Mouse (Mus musculus) mouse embryonic stem cell (cell line): ENCODE data around the gene Taar4.

ENCODE experiments used
- in situ Hi-C, 2 experiments: fragments of 300-500 bp; cut with MboI; formaldehyde crosslinking; loops; 1 replicate in 1 of 2; 3 replicates in 1 of 2; pipeline ENCODE4 v1.14.3; 2019 to 2020; ENCODE audit warnings: low sequenced_read_pairs in 2 of 2, low pct_unique_long_range_greater_than_20kb in 1 of 2, mixed read lengths in 1 of 2; ENCODE audit not compliant: unreplicated experiment in 1 of 2

Taar4 gene

GRCm38 (mm10) chr10:23960444-23960915 lies at the start of gene Taar4:
Gene Taar4 (plus strand): TSS chr10:23960494.
- in situ Hi-C loops = no loop called here

- in situ Hi-C loops = no loop called here
These were observed 40.2 kb upstream of the Taar4 start, which contains the start of gene Taar1 for GRCm38 (mm10) chr10:23920056-23920455. Gene Taar1 (plus strand): TSS chr10:23920356.

GRCm38 (mm10) chr10:23922468-23922867 lies 37.8 kb upstream of the Taar4 start:
- in situ Hi-C loops = no loop called here

DNA sequence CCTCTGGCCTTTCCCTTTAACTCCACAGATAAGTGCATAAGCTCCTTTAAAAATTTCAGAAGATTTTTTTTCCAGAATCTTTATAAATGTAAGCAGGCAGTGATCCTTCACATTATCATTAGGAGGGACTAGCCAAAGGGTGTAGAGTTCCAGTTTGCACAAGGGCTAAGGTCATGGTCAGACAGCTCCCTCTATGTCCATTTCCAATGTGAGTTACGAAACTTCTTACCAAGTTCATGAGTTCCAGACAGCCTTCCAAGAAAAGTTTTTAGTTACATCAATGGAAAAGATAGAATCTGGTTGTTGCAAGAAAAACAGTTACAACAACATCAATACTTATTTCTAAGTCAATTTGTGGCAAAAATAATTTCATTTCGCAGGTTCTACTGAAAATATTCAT lies 36.4 kb upstream of the Taar4 start:
- in situ Hi-C loops = no loop called here

DNA sequence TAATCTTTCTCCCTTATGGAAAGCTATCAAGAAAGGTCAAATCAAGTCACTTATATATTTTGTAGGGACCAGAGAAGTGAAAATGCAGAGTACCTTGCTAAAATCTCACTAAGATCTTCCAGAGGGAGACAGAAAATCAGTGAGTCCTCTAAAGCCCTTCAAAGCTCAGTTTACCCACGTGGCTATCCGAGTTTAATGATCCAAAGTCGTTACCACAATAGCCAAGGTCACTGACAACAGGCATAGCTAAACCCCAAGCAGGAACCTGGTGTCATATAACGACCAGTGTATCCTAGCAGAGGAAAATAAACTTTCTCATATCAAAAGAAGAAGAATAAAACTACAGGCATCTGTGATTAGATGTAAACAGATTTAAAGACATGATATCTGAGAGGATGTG lies 22.7 kb upstream of the Taar4 start:
- in situ Hi-C loops = no loop called here

GRCm38 (mm10) chr10:23938312-23938711 lies 22.0 kb upstream of the Taar4 start, which contains the start of gene Taar2:
Gene Taar2 (plus strand): TSS chr10:23938572.
- in situ Hi-C loops = no loop called here

DNA sequence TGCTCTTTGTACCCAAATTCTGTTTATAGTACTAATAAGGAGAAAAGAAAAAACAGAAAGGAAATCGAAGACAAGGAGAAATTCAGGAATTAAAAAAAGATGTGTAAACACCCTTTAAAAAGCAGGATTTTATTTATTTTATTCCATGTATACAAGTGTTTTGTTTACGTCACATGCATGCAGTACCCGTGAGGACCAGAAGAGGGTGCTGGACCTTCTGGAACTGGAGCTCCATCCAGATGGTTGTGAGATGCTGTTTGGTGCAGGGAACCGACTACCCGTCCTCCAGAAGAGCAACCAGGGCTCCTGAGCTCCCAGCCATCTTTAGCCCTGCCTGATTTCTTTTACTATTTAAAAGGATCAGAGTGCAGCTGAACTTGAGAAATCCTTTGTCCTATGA lies 17.8 kb upstream of the Taar4 start:
- in situ Hi-C loops = no loop called here

DNA sequence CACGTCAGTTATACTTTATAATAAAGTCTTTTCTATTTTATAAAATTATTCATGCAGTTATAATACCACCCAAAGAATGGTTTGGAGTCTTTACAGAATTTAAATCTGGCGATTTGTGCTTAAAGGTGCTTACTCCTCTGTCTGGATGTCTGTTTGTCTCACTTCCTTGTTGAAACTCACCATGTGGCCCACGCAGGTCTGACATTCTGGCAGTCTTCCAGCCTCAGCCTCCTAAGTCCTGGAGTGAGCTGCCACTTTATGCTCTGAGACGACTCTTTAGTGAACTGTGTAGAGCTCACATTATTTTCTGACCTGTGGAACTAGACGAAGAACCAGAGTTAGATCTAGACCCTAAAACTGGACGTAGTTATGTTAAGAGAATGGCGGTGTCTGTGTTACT lies 12.3 kb upstream of the Taar4 start:
- in situ Hi-C loops = no loop called here

GRCm38 (mm10) chr10:23949508-23950005 lies 10.7 kb upstream of the Taar4 start, which contains the start of gene Taar3:
Gene Taar3 (plus strand): TSS chr10:23949558.
- in situ Hi-C loops = no loop called here

DNA sequence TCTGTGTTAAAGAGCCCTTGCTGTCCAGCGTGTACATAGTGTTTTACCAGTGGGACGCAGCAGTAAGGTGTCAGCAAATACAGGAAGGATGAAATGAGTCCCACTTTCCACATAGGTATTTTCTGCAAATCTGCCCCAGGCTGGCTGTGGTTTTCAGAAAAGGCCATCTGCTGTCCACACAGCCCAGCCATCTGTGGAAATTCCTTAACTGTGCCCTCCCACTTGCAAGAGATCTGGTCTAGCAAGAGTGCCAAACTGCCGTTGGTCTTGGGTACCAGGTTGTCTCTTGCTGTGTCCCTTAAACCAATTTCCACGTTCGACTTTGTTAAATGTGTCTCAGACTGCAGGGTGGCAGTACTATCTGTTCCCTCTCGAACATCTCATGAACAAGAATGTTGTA lies 8.6 kb upstream of the Taar4 start:
- in situ Hi-C loops = no loop called here

- in situ Hi-C loops = no loop called here
These were observed 1.2 kb upstream of the Taar4 start for GRCm38 (mm10) chr10:23959071-23959470.

DNA sequence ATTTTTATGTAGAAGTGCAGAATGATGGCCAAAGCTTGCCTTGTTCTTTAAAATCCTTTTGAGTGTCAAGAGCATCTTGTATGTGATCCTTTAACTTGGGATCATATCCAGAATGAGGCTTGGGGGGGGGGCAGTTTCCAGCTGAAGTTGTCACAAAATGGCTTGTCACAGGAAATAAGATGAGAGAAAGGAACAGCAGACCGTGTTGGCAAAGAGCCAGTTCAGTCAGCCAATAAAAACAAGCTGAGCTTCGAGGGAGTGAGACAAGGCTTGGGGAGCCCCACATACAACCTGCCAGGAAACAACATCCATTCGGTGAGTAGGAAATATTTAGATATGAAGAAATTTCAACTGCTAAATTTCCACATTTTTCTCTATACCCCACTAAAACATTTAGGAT lies 3.1 kb downstream of the Taar4 start:
- in situ Hi-C loops = no loop called here

- in situ Hi-C loops = no loop called here
These were observed 4.8 kb downstream of the Taar4 start for GRCm38 (mm10) chr10:23964921-23965610.

- in situ Hi-C loops = no loop called here
These were observed 10.4 kb downstream of the Taar4 start, which contains the start of gene Taar5 for GRCm38 (mm10) chr10:23970656-23971165. Gene Taar5 (plus strand): TSS chr10:23970706.

DNA sequence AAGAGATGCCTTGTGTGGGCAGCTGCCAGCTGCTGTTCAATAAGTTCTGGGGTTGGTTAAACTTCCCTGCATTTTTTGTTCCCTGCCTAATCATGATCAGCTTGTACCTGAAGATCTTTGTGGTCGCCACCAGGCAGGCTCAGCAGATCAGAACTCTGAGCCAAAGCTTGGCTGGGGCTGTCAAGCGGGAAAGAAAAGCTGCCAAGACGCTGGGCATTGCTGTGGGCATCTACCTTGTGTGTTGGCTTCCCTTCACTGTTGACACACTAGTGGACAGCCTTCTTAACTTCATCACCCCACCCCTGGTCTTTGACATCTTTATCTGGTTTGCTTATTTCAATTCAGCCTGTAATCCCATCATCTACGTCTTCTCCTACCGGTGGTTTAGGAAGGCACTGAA lies 11.0 kb downstream of the Taar4 start:
- in situ Hi-C loops = no loop called here

- in situ Hi-C loops = loop anchor here (25.0 kb wide), 2 partner anchors 109 to 334 kb away; partner anchors contain the start of genes Taar8a (in 1 of the 2) and Taar8b (in 1 of the 2)
These were observed 17.7 kb downstream of the Taar4 start for GRCm38 (mm10) chr10:23977958-23978357.

- in situ Hi-C loops = loop anchor here (25.0 kb wide), 2 partner anchors 108 to 333 kb away; partner anchors contain the start of genes Taar8a (in 1 of the 2) and Taar8b (in 1 of the 2)
These were observed 18.8 kb downstream of the Taar4 start for GRCm38 (mm10) chr10:23978901-23979705.

GRCm38 (mm10) chr10:23985546-23985945 lies 25.3 kb downstream of the Taar4 start, which contains the start of gene Taar6:
Gene Taar6 (minus strand): TSS chr10:23985646.
- in situ Hi-C loops = loop anchor here (10.0 to 25.0 kb wide), 3 partner anchors 102 to 327 kb away; partner anchors contain the start of genes Taar8a (in 1 of the 2) and Taar8b (in 1 of the 2)
